In genomic region chr15:78934784-78935320, GRCm38 (mm10) we compare ENCODE assay signal across 8 mouse cellular contexts. TPM values are rescaled to one million over a fixed set of nuclear protein-coding genes. Genes with fewer than 3 reads are reported as not detected.
DNase-seq lines count a peak whose midpoint lies in the region; ATAC-seq and TF ChIP-seq lines count a peak whose summit lies in the region.

Nol12 (plus strand) TSS chr15:78934933.

- peaks cover 6 to 32% of the 10 kb centered on the region in 2 experiments; a peak in 3 of 4 replicates for H3K4me1 ChIP-seq in CH12.LX (ENCODE audit: control insufficient read depth in 1 of 2, insufficient read depth in 2 of 2)
- peaks cover 4% of the 10 kb centered on the region for H3K4me1 ChIP-seq in forebrain, embryonic 11.5 days (replicated peaks; ENCODE audit: control insufficient read depth, insufficient read depth, low read length)
- peaks cover 16% of the 10 kb centered on the region for H3K4me1 ChIP-seq in heart, embryonic 16.5 days (ENCODE audit: control insufficient read depth, insufficient read depth, low read length)
- H3K4me1 ChIP-seq in liver, embryonic 16.5 days (ENCODE audit: control insufficient read depth, low read depth, low read length): peaks cover 30% of the 10 kb centered on the region
- peaks cover 17% of the 10 kb centered on the region for H3K4me1 ChIP-seq in neural tube, embryonic 13.5 days (replicated peaks)
- H3K4me1 ChIP-seq in testis, adult 2 months (ENCODE audit: control insufficient read depth, insufficient read depth, low read length): peaks cover 4% of the 10 kb centered on the region

- dilution Hi-C loops in CH12.LX (cut with MboI; ENCODE audit: extremely low pct_ligation_motif_present, extremely low pct_unique_long_range_greater_than_20kb, low sequenced_read_pairs): no loop called here

- under 1% methylated on average over 40 of the region's 42 CpGs for whole genome bisulfite sequencing in forebrain, embryonic 11.5 days
- under 1% methylated on average over 42 of the region's 42 CpGs for WGBS in heart, embryonic 16.5 days
- under 1% methylated on average over 42 of the region's 42 CpGs for WGBS in liver, embryonic 16.5 days (ENCODE audit: insufficient replicate concordance)
- under 1% methylated on average over 42 of the region's 42 CpGs for WGBS in neural tube, embryonic 13.5 days

- H3K9me3 ChIP-seq in CH12.LX (replicated peaks; ENCODE audit: low read length): no peaks in the 10 kb centered on the region
- H3K9me3 ChIP-seq in forebrain, embryonic 11.5 days (ENCODE audit: control insufficient read depth, low read length): no peaks in the 10 kb centered on the region
- no peaks in the 10 kb centered on the region for H3K9me3 ChIP-seq in heart, embryonic 16.5 days (replicated peaks; ENCODE audit: control insufficient read depth, low read length)
- no peaks in the 10 kb centered on the region for H3K9me3 ChIP-seq in liver, embryonic 16.5 days (replicated peaks; ENCODE audit: control insufficient read depth, low read length)
- no peaks in the 10 kb centered on the region for H3K9me3 ChIP-seq in neural tube, embryonic 13.5 days

- peak within 1 kb of the TSS; percentile 23; the same call in 1 of the 2 replicates for H3K27ac ChIP-seq in CH12.LX (ENCODE audit: insufficient read depth, low read depth)
- peak within 1 kb of the TSS; percentile 48; the same call in 1 of the 2 replicates for H3K27ac ChIP-seq in forebrain, embryonic 11.5 days (ENCODE audit: low read depth, low read length)
- peak within 1 kb of the TSS; percentile 48 for H3K27ac ChIP-seq in heart, embryonic 16.5 days (ENCODE audit: low read length)
- H3K27ac ChIP-seq in liver, embryonic 16.5 days (ENCODE audit: low read length): peak within 1 kb of the TSS; percentile 35
- H3K27ac ChIP-seq in neural tube, embryonic 13.5 days (replicated peaks): peak within 1 kb of the TSS; percentile 84
- H3K27ac ChIP-seq in testis, adult 2 months (ENCODE audit: control insufficient read depth, insufficient read depth, low read depth, low read length): peak within 1 kb of the TSS; percentile 95

- no peaks in the 10 kb centered on the region for H3K27me3 ChIP-seq in CH12.LX (replicated peaks)
- H3K27me3 ChIP-seq in forebrain, embryonic 11.5 days (ENCODE audit: control insufficient read depth, insufficient read depth, low read length): no peaks in the 10 kb centered on the region
- no peaks in the 10 kb centered on the region for H3K27me3 ChIP-seq in heart, embryonic 16.5 days (ENCODE audit: control insufficient read depth, insufficient read depth, low read length)
- no peaks in the 10 kb centered on the region for H3K27me3 ChIP-seq in liver, embryonic 16.5 days (ENCODE audit: control insufficient read depth, insufficient read depth, low read depth, low read length)
- no peaks in the 10 kb centered on the region for H3K27me3 ChIP-seq in neural tube, embryonic 13.5 days
- no peaks in the 10 kb centered on the region for H3K27me3 ChIP-seq in testis, adult 2 months (ENCODE audit: control insufficient read depth, insufficient read depth, low read length)

- peak; percentile 37 for TF ChIP-seq EP300 in CH12.LX (IDR thresholded peaks at IDR 0.05; ENCODE audit: low read length)

- peak; percentile 86 for TF ChIP-seq POLR2A in CH12.LX (IDR thresholded peaks at IDR 0.05; ENCODE audit: low read depth, low read length)
- peak; percentile 64; the same call in 1 of the 2 replicates for TF ChIP-seq POLR2A in testis, adult 2 months (IDR thresholded peaks at IDR 0.05; ENCODE audit: control insufficient read depth, low read depth, low read length)

- peak within 1 kb of the TSS; percentile 82 for H3K9ac ChIP-seq in CH12.LX (ENCODE audit: insufficient read depth, low read depth)
- H3K9ac ChIP-seq in forebrain, embryonic 11.5 days (ENCODE audit: low read length): peak within 1 kb of the TSS; percentile 74
- H3K9ac ChIP-seq in heart, embryonic 16.5 days (ENCODE audit: low read length): peak within 1 kb of the TSS; percentile 77
- H3K9ac ChIP-seq in liver, embryonic 16.5 days (ENCODE audit: low read depth, low read length): peak within 1 kb of the TSS; percentile 66
- peak within 1 kb of the TSS; percentile 85 for H3K9ac ChIP-seq in neural tube, embryonic 13.5 days

- H3K4me2 ChIP-seq in CH12.LX (ENCODE audit: insufficient read depth, low read depth, poor library complexity, severe bottlenecking): peak within 1 kb of the TSS; percentile 90
- H3K4me2 ChIP-seq in forebrain, embryonic 11.5 days (ENCODE audit: low read depth, low read length, severe bottlenecking): peak within 1 kb of the TSS; percentile 76
- H3K4me2 ChIP-seq in heart, embryonic 16.5 days (ENCODE audit: low read depth, low read length): peak within 1 kb of the TSS; percentile 74
- peak within 1 kb of the TSS; percentile 69 for H3K4me2 ChIP-seq in liver, embryonic 16.5 days (ENCODE audit: low read depth, low read length)
- H3K4me2 ChIP-seq in neural tube, embryonic 13.5 days: peak within 1 kb of the TSS; percentile 66

- H3K79me2 ChIP-seq in CH12.LX (replicated peaks; ENCODE audit: control insufficient read depth, extremely low read depth, insufficient read depth, poor library complexity, severe bottlenecking): peaks cover 14% of the 10 kb centered on the region; the same call in 1 of the 2 replicates

- peak within 1 kb of the TSS; percentile 63 to 97 (median 86) for H3K4me3 ChIP-seq in CH12.LX (replicated peaks in 1 of 3; ENCODE audit: low read depth in 2 of 3, low read length in 2 of 3, poor library complexity in 1 of 3)
- peak within 1 kb of the TSS; percentile 77 for H3K4me3 ChIP-seq in forebrain, embryonic 11.5 days (ENCODE audit: low read depth, low read length)
- H3K4me3 ChIP-seq in heart, embryonic 16.5 days (ENCODE audit: low read length): peak within 1 kb of the TSS; percentile 64
- H3K4me3 ChIP-seq in liver, embryonic 16.5 days (ENCODE audit: low read depth, low read length): peak within 1 kb of the TSS; percentile 86
- peak within 1 kb of the TSS; percentile 70 for H3K4me3 ChIP-seq in neural tube, embryonic 13.5 days
- H3K4me3 ChIP-seq in testis, adult 2 months (ENCODE audit: control insufficient read depth, low read depth, low read length): peak within 1 kb of the TSS; percentile 95

- in situ Hi-C loops in CH12.LX (cut with MboI; ENCODE audit: low pct_ligation_motif_present, low pct_unique_long_range_greater_than_20kb, low sequenced_read_pairs): no loop called here

- DNase-seq in CH12.LX (ENCODE audit: extremely low read depth): peak; percentile 95
- DNase-seq in c-Kit-positive CD71-negative TER-119-negative erythroid progenitor cells, embryonic 14.5 days (ENCODE audit: low read depth): peak; percentile 81
- peak; percentile 88 for DNase-seq in forebrain, embryonic 11.5 days (ENCODE audit: low spot score)
- peak; percentile 86 to 90 for DNase-seq in kidney, postnatal 36 days

- no peak for TF ChIP-seq RAD21 in CH12.LX (IDR thresholded peaks at IDR 0.05; ENCODE audit: low read depth, low read length)

- peak; percentile 87 for ATAC-seq in forebrain, embryonic 11.5 days (replicated peaks; ENCODE audit: low FRiP score)
- ATAC-seq in heart, embryonic 16.5 days (replicated peaks; ENCODE audit: extremely low read depth, insufficient read depth, low FRiP score): peak; percentile 81
- peak; percentile 79 for ATAC-seq in liver, embryonic 16.5 days (ENCODE audit: low read depth)
- peak; percentile 90 for ATAC-seq in neural tube, embryonic 13.5 days (ENCODE audit: low read depth)

- TF ChIP-seq CTCF in CH12.LX (conservative IDR thresholded peaks at IDR 0.05 in 1 of 2, IDR thresholded peaks at IDR 0.05 in 1 of 2; ENCODE audit: low read depth in 2 of 2, low read length in 2 of 2): no peak
- TF ChIP-seq CTCF in testis, adult 2 months (IDR thresholded peaks at IDR 0.05; ENCODE audit: control insufficient read depth, insufficient read depth, insufficient replicate concordance, low read depth, low read length): no peak

- peaks cover 38 to 52% of the 10 kb centered on the region in 2 experiments for H3K36me3 ChIP-seq in CH12.LX (replicated peaks in 1 of 2; ENCODE audit: control insufficient read depth in 1 of 2, insufficient read depth in 1 of 2, low read length in 1 of 2)
- H3K36me3 ChIP-seq in forebrain, embryonic 11.5 days (ENCODE audit: control insufficient read depth, insufficient read depth, low read length): peaks cover 3% of the 10 kb centered on the region; the same call in 1 of the 2 replicates
- H3K36me3 ChIP-seq in heart, embryonic 16.5 days (ENCODE audit: control insufficient read depth, insufficient read depth): peaks cover 19% of the 10 kb centered on the region
- H3K36me3 ChIP-seq in liver, embryonic 16.5 days (ENCODE audit: control insufficient read depth, insufficient read depth): peaks cover 4% of the 10 kb centered on the region
- H3K36me3 ChIP-seq in neural tube, embryonic 13.5 days: peaks cover 30% of the 10 kb centered on the region
- H3K36me3 ChIP-seq in testis, adult 2 months (ENCODE audit: control insufficient read depth, insufficient read depth, low read length): no peaks in the 10 kb centered on the region

TF ChIP-seq in CH12.LX, 34 proteins besides CTCF, POLR2A, EP300 and RAD21 (continues in another document):
- TF ChIP-seq RCOR1 (conservative IDR thresholded peaks at IDR 0.05; ENCODE audit: low read depth, low read length) (0 out of 2 replicates have a peak, but pooled peaks have one; percentile 50), MAZ (IDR thresholded peaks at IDR 0.05; ENCODE audit: low read depth, low read length) (0 out of 2 replicates have a peak, but pooled peaks have one; percentile 14), IRF4 (IDR thresholded peaks at IDR 0.05; ENCODE audit: low read depth, low read length) (peak; percentile 60), SIN3A (IDR thresholded peaks at IDR 0.05; ENCODE audit: low read length) (peak; percentile 97), USF2 (conservative IDR thresholded peaks at IDR 0.05; ENCODE audit: low read depth, low read length) (no peak), HCFC1 (IDR thresholded peaks at IDR 0.05; ENCODE audit: low read depth, low read length) (peak; percentile 92), MEF2A (IDR thresholded peaks at IDR 0.05; ENCODE audit: borderline replicate concordance, low read depth, low read length) (no peak), MAFK (IDR thresholded peaks at IDR 0.05; ENCODE audit: insufficient replicate concordance, low read length) (no peak), ETS1 (conservative IDR thresholded peaks at IDR 0.05; ENCODE audit: low read depth, low read length) (no peak), UBTF (IDR thresholded peaks at IDR 0.05; ENCODE audit: low read depth, low read length) (peak; percentile 70; the same call in 1 of the 2 replicates), JUND (conservative IDR thresholded peaks at IDR 0.05; ENCODE audit: low read depth, low read length) (no peak)

RNA-seq across cellular contexts. Expression of gene Nol12, which starts in this region (rescaled TPM):
- 33.2 and 40.0 TPM in 2 replicates for total RNA-seq in CH12.LX (2012; rRNA removed)
- 13.2 and 13.7 TPM in 2 replicates for total RNA-seq in CH12.LX (2014; rRNA removed)
- polyA plus RNA-seq in CH12.LX (2012; ENCODE audit: insufficient read length, low read depth): 89.5 and 91.1 TPM in 2 replicates
- polyA plus RNA-seq in forebrain, embryonic 11.5 days (2014; fragmentation: Nextera tagmentation; extraction: Ambion mirVana): 56.8 and 62.6 TPM in 2 replicates
- 28.3 and 33.7 TPM in 2 replicates for polyA plus RNA-seq in heart, embryonic 16.5 days (2015; fragmentation: Nextera tagmentation; extraction: Ambion mirVana)
- 24.0 and 25.1 TPM in 2 replicates for polyA plus RNA-seq in liver, embryonic 16.5 days (2015; fragmentation: Nextera tagmentation; extraction: Ambion mirVana)
- polyA plus RNA-seq in neural tube, embryonic 13.5 days (2015; fragmentation: Nextera tagmentation; extraction: Ambion mirVana): 57.1 and 60.8 TPM in 2 replicates
- polyA plus RNA-seq in testis, adult 2 months (2012; rRNA removed): 40.7 and 44.6 TPM in 2 replicates

Comparison
In these comparisons a context has a peak if more than half of its experiments do, and no peak if none do; other contexts are left out.
1. Peak in every context shown above with its lines: DNase-seq, ATAC-seq, H3K4me3 ChIP-seq and H3K27ac ChIP-seq.
2. H3K27ac ChIP-seq: peak in every context shown above with its lines; median percentile 95 in testis, adult 2 months; 84 in neural tube, embryonic 13.5 days; 48 in forebrain, embryonic 11.5 days; 48 in heart, embryonic 16.5 days; 35 in liver, embryonic 16.5 days; 23 in CH12.LX.